Mouse (Mus musculus): ENCODE results near the gene Mllt6. TPM values are rescaled to one million over a fixed set of nuclear protein-coding genes. Genes with fewer than 3 reads are reported as not detected.
"Not testable (repeated sequence)": the region's sequence is repeated elsewhere in the genome, so short reads cannot be mapped to it uniquely, and the experiment has no call there.

Gene Mllt6
- total RNA-seq, 1 experiment from 2014 or later = 63.2 TPM

- no peak for ATAC-seq (ENCODE audit: extremely low read depth, insufficient number of reproducible peaks, low FRiP score, poor library complexity, severe bottlenecking)
These were observed 20.5 kb upstream of the Mllt6 start for GRCm38 (mm10) chr11:97642746-97643145.

GRCm38 (mm10) chr11:97643380-97644055 is 19.7 kb upstream of the Mllt6 start:
- no peak for ATAC-seq (ENCODE audit: extremely low read depth, insufficient number of reproducible peaks, low FRiP score, poor library complexity, severe bottlenecking)

GRCm38 (mm10) chr11:97644834-97645233 is 18.4 kb upstream of the Mllt6 start:
- ATAC-seq (ENCODE audit: extremely low read depth, insufficient number of reproducible peaks, low FRiP score, poor library complexity, severe bottlenecking) = peak; percentile 60

- not testable (repeated sequence) for ATAC-seq (ENCODE audit: extremely low read depth, insufficient number of reproducible peaks, low FRiP score, poor library complexity, severe bottlenecking)
These were observed 14.7 kb upstream of the Mllt6 start for GRCm38 (mm10) chr11:97648541-97648940.

GRCm38 (mm10) chr11:97650341-97650740 is 12.9 kb upstream of the Mllt6 start:
- ATAC-seq (ENCODE audit: extremely low read depth, insufficient number of reproducible peaks, low FRiP score, poor library complexity, severe bottlenecking) = no peak

- not testable (repeated sequence) for ATAC-seq (ENCODE audit: extremely low read depth, insufficient number of reproducible peaks, low FRiP score, poor library complexity, severe bottlenecking)
These were observed 9.8 kb upstream of the Mllt6 start for GRCm38 (mm10) chr11:97653376-97653775.

- ATAC-seq (ENCODE audit: extremely low read depth, insufficient number of reproducible peaks, low FRiP score, poor library complexity, severe bottlenecking) = no peak
These were observed 9.0 kb upstream of the Mllt6 start for GRCm38 (mm10) chr11:97654210-97654609.

- ATAC-seq (ENCODE audit: extremely low read depth, insufficient number of reproducible peaks, low FRiP score, poor library complexity, severe bottlenecking) = no peak
These were observed 6.8 kb upstream of the Mllt6 start for GRCm38 (mm10) chr11:97656269-97656971.

GRCm38 (mm10) chr11:97657184-97657945 is 5.8 kb upstream of the Mllt6 start:
- ATAC-seq (ENCODE audit: extremely low read depth, insufficient number of reproducible peaks, low FRiP score, poor library complexity, severe bottlenecking) = no peak

GRCm38 (mm10) chr11:97657967-97658366 is 5.2 kb upstream of the Mllt6 start:
- not testable (repeated sequence) for ATAC-seq (ENCODE audit: extremely low read depth, insufficient number of reproducible peaks, low FRiP score, poor library complexity, severe bottlenecking)

GRCm38 (mm10) chr11:97658751-97659266 is 4.4 kb upstream of the Mllt6 start:
- no peak for ATAC-seq (ENCODE audit: extremely low read depth, insufficient number of reproducible peaks, low FRiP score, poor library complexity, severe bottlenecking)

- peak; percentile 70 for ATAC-seq (ENCODE audit: extremely low read depth, insufficient number of reproducible peaks, low FRiP score, poor library complexity, severe bottlenecking)
These were observed 3.8 kb upstream of the Mllt6 start for GRCm38 (mm10) chr11:97659267-97659989.

GRCm38 (mm10) chr11:97659990-97660714 is 3.1 kb upstream of the Mllt6 start:
- ATAC-seq (ENCODE audit: extremely low read depth, insufficient number of reproducible peaks, low FRiP score, poor library complexity, severe bottlenecking) = peak; percentile 21; the same call in 1 of the 2 replicates

- ATAC-seq (ENCODE audit: extremely low read depth, insufficient number of reproducible peaks, low FRiP score, poor library complexity, severe bottlenecking) = no peak
These were observed 2.2 kb upstream of the Mllt6 start for GRCm38 (mm10) chr11:97660734-97661647.

- ATAC-seq (ENCODE audit: extremely low read depth, insufficient number of reproducible peaks, low FRiP score, poor library complexity, severe bottlenecking) = no peak
These were observed 1.5 kb upstream of the Mllt6 start for GRCm38 (mm10) chr11:97661648-97662133.

- ATAC-seq (ENCODE audit: extremely low read depth, insufficient number of reproducible peaks, low FRiP score, poor library complexity, severe bottlenecking) = peak; percentile 13; the same call in 1 of the 2 replicates
These were observed 864 bp upstream of the Mllt6 start for GRCm38 (mm10) chr11:97662207-97662892.
